Mouse (Mus musculus) ovary, postnatal 36 days (tissue): ENCODE results near the gene Asna1.
A peak's percentile ranks its signal among the peaks of the same experiment; 100 is the strongest.

ENCODE experiments used
- DNase-seq: peaks from one replicate; pipeline ENCODE4 v3.0.0; 2022; ENCODE audit warnings: low spot score, mixed read lengths

The Asna1 gene

GRCm38 (mm10) chr8:85035165-85035727 is 10.2 kb upstream of the Asna1 start:
- no peak for DNase-seq

DNA sequence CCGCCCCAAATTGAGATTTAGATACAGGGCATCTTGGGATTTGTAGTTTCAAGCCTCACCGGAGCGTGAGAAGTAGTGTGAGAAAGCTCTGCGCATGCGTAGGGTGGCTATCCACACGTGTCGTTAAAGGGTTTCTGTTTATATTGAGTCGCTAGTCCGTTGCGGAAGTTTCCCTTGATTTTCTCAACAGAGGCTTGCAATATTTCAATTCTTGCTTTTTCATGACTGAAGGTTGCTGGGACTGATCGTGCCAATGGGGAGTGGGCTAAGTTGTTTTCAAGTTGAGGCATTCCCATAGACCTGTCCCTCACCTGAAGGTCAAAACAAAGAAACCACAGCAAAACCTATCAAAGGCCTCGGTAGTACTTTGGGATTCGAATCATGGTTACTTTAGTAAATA is 9.7 kb upstream of the Asna1 start:
- peak; percentile 65 for DNase-seq

GRCm38 (mm10) chr8:85033867-85034266 is 8.8 kb upstream of the Asna1 start:
- no peak for DNase-seq

DNA sequence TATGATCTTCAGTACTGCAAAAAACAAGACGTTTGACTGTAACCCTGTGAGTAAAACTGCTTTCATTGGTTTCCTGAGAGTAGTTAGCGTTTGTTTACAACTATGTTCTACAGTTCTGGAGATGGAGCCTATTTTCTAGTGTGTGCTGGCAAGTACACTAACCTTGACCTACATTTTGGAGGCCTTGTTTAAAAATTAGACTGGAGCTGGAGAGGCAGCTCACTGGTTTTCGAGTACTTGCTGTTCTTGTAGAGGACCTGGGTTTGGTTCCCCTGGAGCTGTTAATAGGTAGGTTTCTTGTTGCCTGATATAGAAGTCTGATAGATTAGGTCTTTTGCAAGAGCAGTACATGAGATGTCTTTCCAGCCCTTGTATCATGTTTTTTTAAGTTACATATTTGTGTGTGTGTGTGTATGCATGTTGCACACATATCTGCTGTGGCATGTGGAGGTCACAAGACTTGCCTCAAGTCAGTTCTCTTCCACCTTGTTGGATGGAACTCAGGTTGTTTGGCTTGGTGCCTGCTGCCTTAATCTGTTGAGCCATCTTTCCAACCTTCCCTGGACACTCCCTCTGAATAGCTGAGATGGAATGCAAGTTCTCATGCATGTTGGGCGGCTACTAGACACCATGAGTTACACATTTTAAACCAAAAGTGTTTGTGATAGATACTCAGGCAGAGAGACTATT is 7.7 kb upstream of the Asna1 start:
- DNase-seq, result no peak

DNA sequence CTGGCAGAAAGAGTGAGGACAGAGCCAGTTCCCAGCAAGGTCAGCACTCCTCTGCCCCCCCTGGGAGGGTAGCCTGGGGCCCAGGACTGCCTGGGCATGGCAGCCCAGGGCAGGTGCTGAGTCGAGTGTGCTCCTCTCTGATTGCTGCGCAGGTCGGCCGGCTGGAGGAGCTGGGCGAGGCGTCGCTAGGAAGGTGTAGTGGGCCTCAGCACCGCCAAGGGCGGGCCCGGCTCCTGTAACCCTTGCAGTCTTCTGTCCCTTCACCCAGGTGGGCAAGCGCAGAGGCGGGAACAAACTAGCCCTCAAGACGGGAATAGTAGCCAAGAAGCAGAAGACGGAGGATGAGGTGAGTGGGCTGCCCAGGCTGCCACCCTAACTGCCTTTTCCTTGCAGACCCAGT is 4.2 kb upstream of the Asna1 start:
- DNase-seq, result no peak

DNA sequence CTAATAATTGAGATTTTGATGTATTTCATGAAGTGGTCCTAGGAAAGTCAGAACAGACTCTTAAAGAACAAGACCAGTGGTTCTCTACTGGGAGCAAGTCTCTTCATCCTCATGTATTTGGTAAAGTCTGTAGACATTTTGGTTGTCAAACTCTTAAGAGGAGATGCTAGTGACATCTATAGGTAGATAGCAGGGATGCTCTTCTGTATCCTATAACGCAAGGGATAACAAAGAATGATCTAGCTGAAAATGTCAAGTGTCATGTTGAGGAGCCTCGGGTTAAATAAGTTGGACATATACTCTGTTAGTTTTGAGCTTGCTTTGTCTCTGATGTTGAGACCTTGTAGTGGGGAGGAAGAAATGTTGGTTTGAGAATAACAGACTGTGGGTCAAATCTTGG is 2.8 kb upstream of the Asna1 start:
- DNase-seq, result no peak

GRCm38 (mm10) chr8:85027516-85027855 is 2.4 kb upstream of the Asna1 start:
- DNase-seq, result no peak

GRCm38 (mm10) chr8:85026670-85027515 is 1.8 kb upstream of the Asna1 start, which contains the start of gene Trir:
TSS of gene Trir (plus strand) at chr8:85026823.
- peak; percentile 96 for DNase-seq

GRCm38 (mm10) chr8:85023846-85024245 is 1.2 kb downstream of the Asna1 start:
- no peak for DNase-seq

DNA sequence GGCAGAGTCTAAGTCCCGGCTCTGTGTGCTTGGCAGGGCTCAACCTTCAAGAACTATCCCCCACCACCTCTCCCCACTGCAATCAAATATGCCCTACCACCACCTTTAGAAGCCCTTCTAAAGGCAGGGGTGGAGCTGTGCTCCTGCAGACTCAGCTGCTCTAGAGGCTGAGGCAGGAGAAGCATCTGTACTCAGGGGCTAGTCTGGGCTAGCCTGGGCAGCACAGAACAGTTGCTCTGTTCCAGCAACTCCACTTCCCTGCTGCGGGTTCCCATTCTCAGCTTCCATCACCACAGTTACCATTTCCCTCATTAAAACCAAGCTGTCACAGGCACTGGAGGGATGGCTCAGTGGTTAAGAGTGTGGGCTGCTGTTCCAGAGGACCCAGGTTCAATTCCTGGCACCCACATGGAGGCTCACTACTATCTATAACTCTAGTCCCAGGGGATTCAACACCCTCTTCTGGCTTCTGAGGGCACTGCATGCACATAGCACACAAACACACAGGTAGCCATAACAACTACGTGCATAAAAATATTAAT is 3.5 kb downstream of the Asna1 start:
- no peak for DNase-seq

GRCm38 (mm10) chr8:85017209-85017608 is 7.9 kb downstream of the Asna1 start:
- no peak for DNase-seq

DNA sequence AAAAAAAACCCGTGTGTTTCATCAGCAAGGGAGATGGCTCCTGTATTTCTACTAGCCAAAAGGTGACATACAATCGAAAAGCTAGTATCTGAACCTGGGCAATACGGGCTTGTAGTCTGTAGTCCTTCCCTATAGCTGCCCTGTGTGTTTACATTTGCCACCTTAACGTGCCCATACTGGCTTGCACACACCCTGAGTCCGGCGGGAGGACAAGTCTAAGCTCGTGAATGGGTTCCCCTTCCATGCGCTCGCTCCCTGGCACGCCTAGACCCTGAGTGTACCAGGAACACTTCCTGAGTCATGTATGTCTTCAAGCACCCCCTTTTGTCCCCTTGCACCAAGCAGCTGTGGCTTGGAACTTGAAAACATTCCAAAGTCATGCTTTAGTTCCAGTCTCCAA is 8.4 kb downstream of the Asna1 start:
- DNase-seq, result no peak

DNA sequence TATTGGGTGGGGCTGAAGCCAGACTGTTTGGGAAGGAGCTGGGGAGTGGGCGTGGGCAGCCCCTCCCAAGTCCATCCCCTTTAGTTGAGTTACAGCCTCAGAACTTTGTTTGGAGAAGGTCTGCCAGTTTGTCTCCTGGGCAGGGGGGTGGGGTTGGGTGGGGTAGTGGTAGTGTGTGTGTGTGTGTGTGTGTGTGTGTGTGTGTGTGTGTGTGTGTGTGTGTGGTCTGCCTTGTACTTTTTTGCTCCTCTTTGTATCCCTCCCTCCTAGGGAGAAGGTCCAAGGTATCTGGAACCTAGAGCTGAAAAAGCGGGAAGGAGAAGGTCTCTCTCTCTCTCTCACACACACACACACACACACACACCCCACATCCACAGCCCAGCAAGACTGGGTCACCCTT is 10.7 kb downstream of the Asna1 start, which contains the start of gene Best2:
TSS of gene Best2 (minus strand) at position 101 of the 400 bp plus-strand sequence.
- DNase-seq, result no peak

DNA sequence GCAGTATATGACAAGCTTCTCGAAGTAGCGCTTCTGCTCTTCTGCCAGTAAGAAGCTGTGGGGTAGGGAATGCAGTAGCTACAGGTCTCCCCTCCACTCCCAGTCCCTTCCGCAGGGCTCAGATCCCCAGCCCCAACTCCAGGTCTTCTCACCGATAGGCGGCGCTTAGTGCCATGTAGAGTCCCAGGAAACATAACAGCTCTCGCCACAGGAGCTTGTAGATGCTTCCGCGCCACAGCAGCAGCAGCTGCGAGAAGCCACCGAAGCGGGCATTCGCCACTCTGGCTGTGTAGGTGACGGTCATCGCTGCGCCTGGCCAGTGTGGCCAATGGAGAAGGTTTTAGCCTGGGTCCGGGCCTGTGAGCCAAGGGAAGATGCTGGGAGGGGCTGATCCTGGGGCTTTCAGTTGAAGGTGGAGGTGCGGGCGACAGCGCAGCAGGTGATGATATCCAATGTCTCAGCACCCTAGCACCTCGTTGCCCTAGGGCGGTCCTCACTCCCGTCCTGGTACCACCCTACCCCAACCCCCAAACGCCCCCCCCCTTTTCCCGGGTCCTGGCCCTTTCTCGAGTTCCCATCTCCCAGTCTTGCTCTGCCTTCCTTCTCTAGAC is 11.7 kb downstream of the Asna1 start:
- peak; percentile 62 for DNase-seq

GRCm38 (mm10) chr8:85011242-85011641 is 13.8 kb downstream of the Asna1 start:
- no peak for DNase-seq

DNA sequence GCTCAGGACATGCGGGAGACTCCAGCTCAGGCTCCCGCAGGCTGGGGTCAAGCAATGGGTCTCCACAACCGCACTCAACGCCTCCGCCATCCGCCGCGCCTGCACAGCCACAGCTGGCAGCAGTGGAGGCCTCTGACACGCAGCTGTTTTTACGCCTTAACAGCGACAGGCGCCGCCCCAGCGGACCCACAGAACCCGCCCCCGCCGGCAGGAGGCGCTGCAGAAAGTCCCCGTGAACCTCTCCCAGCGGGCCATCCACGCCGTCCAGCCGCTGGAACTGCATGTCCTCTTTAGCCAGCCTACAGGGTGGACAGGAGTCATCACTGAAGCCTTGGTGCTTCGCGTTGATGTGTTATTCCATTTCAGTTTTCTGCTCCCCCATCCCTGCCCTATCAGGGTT is 17.4 kb downstream of the Asna1 start:
- DNase-seq, result peak; percentile 36

DNA sequence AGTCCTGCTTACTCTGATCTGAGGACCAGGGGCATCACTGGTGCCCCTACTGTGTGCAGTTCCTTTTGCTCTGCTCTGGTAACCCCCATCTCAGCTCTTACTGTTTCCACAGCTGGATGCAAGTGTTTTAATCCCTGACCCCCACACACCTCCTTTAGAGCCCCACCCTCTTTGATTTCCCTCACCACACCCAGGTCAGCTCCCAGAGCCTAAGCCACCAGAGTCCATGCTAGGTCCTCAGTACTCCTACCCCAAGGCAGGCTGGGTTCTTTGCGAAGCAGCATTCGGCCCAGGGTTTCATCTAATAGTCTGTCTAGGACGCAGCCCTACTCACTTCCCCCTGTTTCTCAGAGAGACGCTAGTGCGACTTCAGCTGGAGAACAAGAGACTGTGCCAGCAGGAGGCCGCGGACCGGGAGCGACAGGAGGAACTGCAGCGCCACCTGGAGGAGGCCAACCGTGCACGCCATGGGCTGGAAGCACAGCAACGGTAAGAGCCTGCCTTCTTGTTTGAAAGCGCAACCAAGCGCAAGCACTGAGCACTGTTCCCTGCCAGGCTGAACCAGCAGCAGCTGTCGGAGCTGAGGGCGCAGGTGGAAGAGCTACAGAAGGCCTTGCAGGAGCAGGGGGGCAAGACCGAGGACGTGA is 27.3 kb downstream of the Asna1 start:
- DNase-seq, result peak; percentile 86

DNA sequence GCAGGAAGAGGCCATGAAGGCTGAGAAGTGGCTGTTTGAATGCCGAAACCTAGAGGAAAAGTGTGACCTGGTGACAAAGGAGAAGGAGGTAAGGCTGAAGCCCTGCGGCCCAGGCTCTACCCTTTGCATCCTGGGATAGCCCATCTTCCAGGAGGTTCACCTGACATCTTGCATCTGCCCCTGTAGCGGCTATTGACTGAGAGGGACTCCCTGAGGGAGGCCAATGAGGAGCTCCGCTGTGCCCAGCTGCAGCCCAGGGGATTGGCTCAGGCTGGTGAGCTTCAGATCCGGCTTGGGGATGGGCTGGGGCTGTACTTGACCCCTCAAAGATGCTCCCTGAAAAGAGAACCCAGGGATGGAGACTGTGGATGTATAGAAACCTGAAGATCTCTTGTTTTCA is 28.1 kb downstream of the Asna1 start:
- no peak for DNase-seq

- no peak for DNase-seq
Observed at GRCm38 (mm10) chr8:84995680-84996079, 29.4 kb downstream of the Asna1 start.

GRCm38 (mm10) chr8:84994375-84994774 is 30.7 kb downstream of the Asna1 start:
- DNase-seq, result no peak

GRCm38 (mm10) chr8:84990836-84991235 is 34.2 kb downstream of the Asna1 start:
- peak; percentile 55 for DNase-seq

DNA sequence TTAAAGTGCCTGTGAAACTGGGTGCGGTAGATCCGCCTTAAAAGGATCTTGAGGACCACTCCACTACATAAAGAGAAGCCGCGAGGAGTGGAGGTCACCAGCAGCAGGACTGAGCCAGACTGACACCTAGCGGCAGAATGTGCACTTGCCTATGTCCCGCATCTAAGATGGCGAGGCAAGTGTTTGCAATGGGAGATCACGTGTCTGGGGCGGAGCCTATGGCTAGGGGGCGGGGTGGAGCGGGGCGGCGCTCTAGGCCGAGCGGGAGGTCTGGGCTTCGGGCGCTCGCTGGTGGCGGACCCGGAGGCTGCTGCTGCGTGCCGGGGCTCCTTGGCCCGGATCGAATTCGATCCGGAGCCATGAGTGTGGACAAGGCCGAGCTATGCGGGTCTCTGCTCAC is 34.7 kb downstream of the Asna1 start, which contains the start of gene Hook2:
TSS of gene Hook2 (plus strand) at position 255 of the 400 bp plus-strand sequence.
- DNase-seq, result peak; percentile 95
